Mouse (Mus musculus) liver, embryonic 16.5 days (tissue): ENCODE results near the gene Dnaaf5. TPM values are rescaled to one million over a fixed set of nuclear protein-coding genes. Genes with fewer than 3 reads are reported as not detected.

Experiments used
- ATAC-seq: fragments of 200-750 bp; cut with Nextera tagmentation; 2 replicates; pipeline ENCODE4 v1.8.0; 2017; ENCODE audit warnings: low read depth, mild to moderate bottlenecking, moderate number of reproducible peaks, moderate library complexity
- H3K27ac ChIP-seq: fragments of 300-500 bp; sonication (generic); 2 replicates; pipeline ENCODE4 v1.5.1; 2014; ENCODE audit warnings: mild to moderate bottlenecking, low read length
- H3K27me3 ChIP-seq: fragments of 300-500 bp; sonication (generic); 2 replicates; pipeline ENCODE4 v1.6.1; 2014; ENCODE audit warnings: low read depth, low read length, mixed read lengths; ENCODE audit not compliant: control insufficient read depth, insufficient read depth
- H3K36me3 ChIP-seq: fragments of 300-500 bp; sonication (generic); 2 replicates; pipeline ENCODE4 v1.6.1; 2014; ENCODE audit warnings: mild to moderate bottlenecking; ENCODE audit not compliant: control insufficient read depth, insufficient read depth
- H3K4me1 ChIP-seq: fragments of 300-500 bp; sonication (generic); 2 replicates; pipeline ENCODE4 v1.6.1; 2014; ENCODE audit warnings: low read depth, low read length, mixed read lengths; ENCODE audit not compliant: control insufficient read depth
- H3K4me2 ChIP-seq: fragments of 300-500 bp; sonication (generic); 2 replicates; pipeline ENCODE4 v1.6.1; 2014; ENCODE audit warnings: low read depth, low read length, mixed read lengths
- H3K4me3 ChIP-seq: fragments of 300-500 bp; sonication (generic); 2 replicates; pipeline ENCODE4 v1.5.1; 2014; ENCODE audit warnings: low read depth, mild to moderate bottlenecking, low read length
- H3K9ac ChIP-seq: fragments of 300-500 bp; sonication (generic); 2 replicates; pipeline ENCODE4 v1.6.1; 2014; ENCODE audit warnings: low read depth, low read length
- H3K9me3 ChIP-seq: fragments of 300-500 bp; sonication (generic); replicated peaks from 2 replicates; pipeline ENCODE4 v1.6.1; 2016; ENCODE audit warnings: low read length; ENCODE audit not compliant: control insufficient read depth
- WGBS: fragments of 180-500 bp; shearing (Covaris S2); extraction: QIAGEN DNeasy Blood & Tissue Kit; methylation state at CpG from one replicate; pipeline ENCODE4 v1.1.7; 2014; ENCODE audit not compliant: insufficient replicate concordance; 5-methylcytosine and 5-hydroxymethylcytosine counted together
- polyA plus RNA-seq: library from polyadenylated mRNA; unstranded; fragments of >200 nt; fragmentation: Nextera tagmentation; extraction: Ambion mirVana; gene quantifications from 2 replicates; pipeline ENCODE4 v1.2.1, GENCODE M21; 2015

The Dnaaf5 gene
- polyA plus RNA-seq, 1 experiment from 2014 or later = 2.4 TPM

DNA sequence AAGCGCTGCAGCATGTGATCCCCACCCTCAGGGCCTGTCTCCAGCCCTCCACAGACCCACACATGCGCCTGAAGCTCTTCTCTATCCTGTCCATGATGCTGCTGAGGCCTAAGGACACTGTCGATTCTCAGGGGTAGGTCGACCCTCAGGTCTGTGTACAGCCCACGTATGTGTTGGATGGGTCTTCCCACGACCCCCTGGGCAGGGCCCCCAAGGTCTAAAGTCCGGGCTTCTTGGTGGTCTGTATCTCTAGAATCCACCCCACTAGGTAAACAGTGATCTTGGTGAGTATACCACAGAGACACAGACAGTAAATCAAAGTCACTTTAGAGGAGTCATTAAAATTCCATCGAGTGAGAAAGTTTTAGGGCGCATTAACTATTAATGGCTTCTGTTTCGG lies 24.1 kb downstream of the Dnaaf5 start:
- no peak overlapping the region for H3K4me3 ChIP-seq
- 52% methylated on average over 10 of the region's 10 CpGs for WGBS
- no peak overlapping the region for H3K27ac ChIP-seq
- H3K27me3 ChIP-seq = no peaks in the 10 kb centered on the region
- no peak overlapping the region for H3K9ac ChIP-seq
- no peaks in the 10 kb centered on the region; the same call in 1 of the 2 replicates for H3K4me1 ChIP-seq
- H3K9me3 ChIP-seq = no peaks in the 10 kb centered on the region
- no peak overlapping the region for H3K4me2 ChIP-seq
- no peak for ATAC-seq
- H3K36me3 ChIP-seq = no peaks in the 10 kb centered on the region

DNA sequence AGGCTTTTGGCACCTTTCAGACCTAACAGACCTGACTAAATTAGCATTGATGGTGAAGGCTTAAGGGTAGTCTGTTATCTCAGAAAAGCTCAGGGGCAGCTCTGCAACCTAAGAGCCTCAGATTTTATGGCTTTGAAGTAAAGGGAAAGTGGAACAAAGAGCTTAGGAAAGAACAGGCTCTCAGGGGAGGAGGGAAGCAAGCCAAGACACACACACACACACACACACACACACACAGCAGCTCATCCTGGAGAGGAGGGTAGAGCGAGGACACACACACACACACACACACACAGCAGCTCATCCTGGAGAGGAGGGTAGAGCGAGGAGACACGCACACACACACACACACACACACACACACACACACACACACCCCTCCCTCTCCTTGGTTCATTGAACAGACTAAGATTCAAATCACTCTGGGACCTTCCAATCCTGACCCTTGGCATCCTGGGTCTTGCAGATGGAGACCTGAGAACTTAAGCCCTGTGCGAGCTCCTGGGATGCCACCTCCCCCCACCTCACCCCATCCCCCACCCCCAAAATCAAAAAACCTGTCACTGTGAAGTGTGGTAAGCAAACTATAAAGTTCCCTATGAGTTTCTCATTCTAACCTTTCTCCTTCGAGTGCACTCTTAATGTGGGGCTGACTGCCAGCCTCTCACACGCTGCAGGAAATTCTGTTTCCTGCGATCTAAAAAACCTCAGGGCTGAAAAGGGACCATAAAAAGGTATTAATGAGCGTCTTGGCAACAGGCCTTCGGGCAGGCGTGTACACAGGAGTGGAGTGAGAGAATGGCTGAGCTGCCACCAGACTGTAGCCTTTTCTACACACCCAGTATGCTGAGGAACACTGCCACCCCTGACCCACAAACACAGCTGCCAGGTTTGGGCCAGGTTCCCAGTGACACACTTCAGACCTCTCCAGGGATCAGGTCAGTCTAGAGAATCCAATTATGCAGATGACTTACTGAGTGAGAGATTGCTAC lies 24.8 kb downstream of the Dnaaf5 start:
- no peak overlapping the region for H3K4me2 ChIP-seq
- 51% methylated on average over 10 of the region's 10 CpGs for WGBS
- no peak overlapping the region for H3K27ac ChIP-seq
- no peaks in the 10 kb centered on the region for H3K9me3 ChIP-seq
- H3K4me1 ChIP-seq = no peaks in the 10 kb centered on the region; the same call in 1 of the 2 replicates
- H3K27me3 ChIP-seq = no peaks in the 10 kb centered on the region
- H3K4me3 ChIP-seq = no peak overlapping the region
- ATAC-seq = no peak
- no peak overlapping the region for H3K9ac ChIP-seq
- no peaks in the 10 kb centered on the region for H3K36me3 ChIP-seq

DNA sequence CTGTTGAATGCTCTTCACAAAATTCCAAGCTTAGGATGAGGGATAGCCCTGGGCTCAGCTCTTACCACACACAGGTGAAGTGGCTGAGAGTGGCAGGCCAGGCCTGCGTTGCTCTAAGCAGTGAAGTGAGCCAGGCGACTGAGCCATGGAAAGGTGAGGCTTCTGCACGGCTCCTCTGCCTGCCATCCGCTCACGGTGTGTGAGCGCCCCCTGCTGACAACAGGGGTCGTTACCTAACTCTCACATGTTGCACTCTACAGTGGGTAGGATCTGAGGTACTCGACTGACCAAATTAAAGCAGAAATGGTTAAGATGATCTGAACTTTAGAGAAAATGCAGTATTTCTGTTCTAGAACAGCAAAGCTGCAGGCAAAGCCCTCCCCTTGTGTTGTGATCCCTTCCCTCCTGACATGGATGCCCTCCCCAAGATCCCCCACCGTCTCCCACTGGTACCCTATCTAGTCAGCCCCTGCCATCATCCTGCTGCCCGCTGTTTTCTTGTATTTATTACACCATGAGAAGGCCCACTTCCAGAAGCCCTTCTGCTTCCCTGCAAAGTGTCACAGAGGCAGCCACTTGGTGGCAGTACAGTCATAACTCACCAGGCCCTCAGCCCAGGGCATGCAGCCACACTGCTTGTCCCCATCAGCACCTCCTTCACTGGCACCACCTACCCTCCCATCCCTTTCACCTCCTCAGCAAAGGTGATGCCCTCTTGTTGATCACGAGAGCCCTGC lies 29.0 kb downstream of the Dnaaf5 start:
- H3K9me3 ChIP-seq = no peaks in the 10 kb centered on the region
- WGBS = 21% methylated on average over 11 of the region's 11 CpGs
- H3K27me3 ChIP-seq = no peaks in the 10 kb centered on the region
- H3K27ac ChIP-seq = no peak overlapping the region
- no peak overlapping the region for H3K4me2 ChIP-seq
- peak; percentile 68 for ATAC-seq
- no peak overlapping the region for H3K4me3 ChIP-seq
- H3K4me1 ChIP-seq = no peaks in the 10 kb centered on the region; the same call in 1 of the 2 replicates
- H3K9ac ChIP-seq = no peak overlapping the region
- H3K36me3 ChIP-seq = no peaks in the 10 kb centered on the region

DNA sequence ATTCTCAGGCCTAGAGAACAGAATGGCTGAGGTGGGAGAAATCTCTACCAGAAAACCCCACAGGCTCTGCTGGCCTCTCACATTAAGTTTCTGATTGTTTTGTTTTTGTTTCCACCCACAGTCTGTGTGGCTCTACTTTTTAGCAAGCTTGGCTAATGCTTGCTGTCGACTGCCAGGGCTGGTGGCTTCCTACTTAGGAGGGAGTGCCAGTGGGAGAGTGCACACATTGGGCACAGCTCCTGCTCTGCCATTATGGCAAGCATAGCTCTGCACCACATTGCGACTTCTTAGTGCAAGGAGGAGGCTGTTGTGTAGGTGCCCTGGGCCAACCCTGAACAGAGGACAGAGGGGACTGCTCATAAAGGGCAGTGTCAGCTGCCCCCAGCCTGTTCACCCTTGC lies 33.1 kb downstream of the Dnaaf5 start:
- H3K27me3 ChIP-seq = no peaks in the 10 kb centered on the region
- ATAC-seq = no peak
- H3K27ac ChIP-seq = no peak overlapping the region
- H3K36me3 ChIP-seq = no peaks in the 10 kb centered on the region
- no peak overlapping the region for H3K4me2 ChIP-seq
- H3K9ac ChIP-seq = no peak overlapping the region
- H3K4me3 ChIP-seq = no peak overlapping the region
- no peaks in the 10 kb centered on the region for H3K9me3 ChIP-seq
- no peaks in the 10 kb centered on the region; the same call in 1 of the 2 replicates for H3K4me1 ChIP-seq
- WGBS = 62% methylated on average over 2 of the region's 2 CpGs

DNA sequence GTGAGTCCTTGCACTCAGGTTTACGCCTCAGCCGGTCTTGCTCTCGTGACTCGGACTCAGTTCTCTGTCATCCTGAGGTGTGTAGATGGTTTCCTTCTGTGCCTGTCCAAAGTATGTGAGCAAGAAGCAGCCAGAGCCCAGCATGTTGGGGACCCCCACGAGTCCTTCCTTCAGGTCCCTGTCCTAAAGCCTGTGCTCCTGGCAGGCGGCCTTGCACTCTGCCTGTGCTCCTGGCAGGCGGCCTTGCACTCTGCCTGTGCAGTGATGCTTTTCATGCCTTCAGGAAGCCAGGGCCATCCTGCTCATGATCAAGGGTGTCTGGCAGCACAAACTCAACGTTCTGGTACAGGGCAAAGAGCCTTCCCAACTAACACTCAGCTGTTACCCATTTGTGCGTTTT lies 33.6 kb downstream of the Dnaaf5 start:
- Histone ChIP-seq H3K9me3 (no peaks in the 10 kb centered on the region), H3K27ac (no peak overlapping the region), H3K4me3 (no peak overlapping the region), H3K9ac (no peak overlapping the region), H3K36me3 (no peaks in the 10 kb centered on the region), H3K27me3 (no peaks in the 10 kb centered on the region), H3K4me2 (no peak overlapping the region), H3K4me1 (no peaks in the 10 kb centered on the region; the same call in 1 of the 2 replicates)
- ATAC-seq = no peak
- 76% methylated on average over 9 of the region's 9 CpGs for WGBS

DNA sequence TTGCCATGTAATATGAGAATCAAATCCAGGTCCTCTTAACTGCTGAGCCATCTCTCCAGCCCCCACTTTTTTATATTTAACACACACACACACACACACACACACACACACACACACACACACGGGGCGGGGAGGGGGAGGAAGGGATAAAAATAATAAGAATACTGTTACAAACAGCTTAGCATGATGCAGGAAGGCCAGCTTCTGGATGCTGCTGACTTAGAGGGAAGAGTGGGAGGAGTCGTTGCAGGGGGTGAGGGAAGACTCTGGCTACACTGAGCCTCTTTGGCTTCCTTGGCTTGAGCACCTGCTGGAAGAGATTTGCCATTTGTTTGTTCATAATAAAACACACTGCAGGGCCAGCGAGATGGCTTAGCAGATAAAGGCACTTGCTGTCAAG lies 34.9 kb downstream of the Dnaaf5 start:
- no peak overlapping the region for H3K4me2 ChIP-seq
- H3K4me1 ChIP-seq = no peaks in the 10 kb centered on the region
- ATAC-seq = no peak
- no peak overlapping the region for H3K4me3 ChIP-seq
- WGBS = 71% methylated on average over 4 of the region's 4 CpGs
- no peaks in the 10 kb centered on the region for H3K9me3 ChIP-seq
- H3K36me3 ChIP-seq = no peaks in the 10 kb centered on the region
- no peak overlapping the region for H3K9ac ChIP-seq
- H3K27me3 ChIP-seq = no peaks in the 10 kb centered on the region
- no peak overlapping the region for H3K27ac ChIP-seq

DNA sequence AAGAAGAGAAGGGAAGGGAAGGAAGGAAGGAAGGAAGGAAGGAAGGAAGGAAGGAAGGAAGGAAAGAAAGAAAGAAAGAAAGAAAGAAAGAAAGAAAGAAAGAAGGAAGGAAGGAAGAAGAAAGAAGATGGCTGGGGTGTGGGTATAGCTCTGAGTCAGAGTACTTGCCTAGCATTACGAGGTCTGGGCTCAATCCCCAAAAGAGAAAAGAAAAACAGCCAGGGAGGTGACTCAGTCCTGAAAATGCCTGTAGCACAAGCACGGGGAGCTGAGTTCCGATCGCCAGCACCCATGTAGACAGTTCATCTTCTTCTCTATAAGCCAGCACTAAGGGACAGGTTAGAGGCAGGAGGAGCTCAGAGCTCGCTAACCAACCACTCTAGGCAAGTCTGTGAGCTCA lies 39.7 kb downstream of the Dnaaf5 start:
- Histone ChIP-seq H3K4me3 (no peak overlapping the region), H3K36me3 (no peaks in the 10 kb centered on the region), H3K9me3 (no peaks in the 10 kb centered on the region), H3K4me2 (no peak overlapping the region), H3K4me1 (no peaks in the 10 kb centered on the region), H3K9ac (no peak overlapping the region), H3K27me3 (no peaks in the 10 kb centered on the region), H3K27ac (no peak overlapping the region)
- 85% methylated on average over 5 of the region's 5 CpGs for WGBS
- no peak for ATAC-seq

DNA sequence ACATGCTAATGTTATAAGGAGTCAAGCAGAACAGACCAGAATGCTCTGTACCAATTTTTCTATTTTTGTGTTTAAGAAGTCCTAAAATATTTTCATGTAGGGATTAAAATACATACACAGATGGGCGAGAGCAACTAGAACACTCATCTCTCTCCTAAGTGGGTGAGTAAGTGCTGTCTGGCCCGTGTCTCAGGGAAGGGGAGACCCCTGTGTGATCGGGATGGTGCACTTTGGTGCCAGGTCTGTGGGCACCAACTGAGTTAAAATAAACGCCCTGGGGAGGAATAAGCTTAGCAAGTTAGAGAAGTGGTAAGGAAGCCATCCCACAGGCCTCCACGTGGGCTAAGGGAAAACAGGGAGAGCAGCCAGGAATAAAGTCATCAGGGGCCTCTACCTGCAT lies 40.9 kb downstream of the Dnaaf5 start:
- Histone ChIP-seq H3K4me1 (peaks cover 10% of the 10 kb centered on the region), H3K4me3 (no peak overlapping the region), H3K9ac (no peak overlapping the region), H3K36me3 (no peaks in the 10 kb centered on the region), H3K9me3 (no peaks in the 10 kb centered on the region), H3K27me3 (no peaks in the 10 kb centered on the region), H3K4me2 (no peak overlapping the region), H3K27ac (no peak overlapping the region)
- no peak for ATAC-seq
- 70% methylated on average over 5 of the region's 5 CpGs for WGBS

DNA sequence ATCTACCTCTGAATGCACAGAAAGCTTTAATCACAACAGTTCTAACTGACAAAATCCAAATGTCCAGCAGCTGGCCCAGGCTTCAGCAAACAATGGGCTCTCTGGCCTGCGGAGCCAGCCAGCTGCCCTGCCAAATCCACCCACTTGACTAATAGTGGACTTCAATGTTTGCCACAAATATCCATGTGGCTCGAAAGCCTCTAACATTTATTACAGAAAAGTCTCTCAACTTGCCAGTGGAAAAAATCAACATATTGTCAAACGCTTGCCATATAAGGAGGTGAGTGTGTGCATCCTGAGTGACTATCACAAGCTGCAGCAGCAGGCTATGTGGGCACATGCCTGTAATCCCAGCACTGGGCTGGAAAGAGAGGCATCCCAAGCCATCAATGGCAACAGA lies 48.8 kb downstream of the Dnaaf5 start:
- Histone ChIP-seq H3K27ac (peak overlapping the region; percentile 95), H3K4me2 (no peak overlapping the region), H3K4me3 (no peak overlapping the region), H3K4me1 (peaks cover 70% of the 10 kb centered on the region), H3K9me3 (no peaks in the 10 kb centered on the region), H3K27me3 (no peaks in the 10 kb centered on the region), H3K36me3 (no peaks in the 10 kb centered on the region), H3K9ac (no peak overlapping the region)
- WGBS = 68% methylated on average over 3 of the region's 3 CpGs
- ATAC-seq = no peak
